Mouse (Mus musculus) intestine, embryonic 14.5 days (tissue): ENCODE data around the gene Reck. TPM values are rescaled to one million over a fixed set of nuclear protein-coding genes. Genes with fewer than 3 reads are reported as not detected.

Source experiments
- ATAC-seq: fragments of 200-750 bp; cut with Nextera tagmentation; replicated peaks from 2 replicates; pipeline ENCODE4 v1.8.0; 2017; ENCODE audit warnings: low read depth, moderate number of reproducible peaks, moderate TSS enrichment, moderate library complexity; ENCODE audit not compliant: low FRiP score, low TSS enrichment
- DNase-seq: peaks from one replicate; pipeline ENCODE4 v3.0.0-alpha.2; 2018; ENCODE audit warnings: low spot score
- H3K27ac ChIP-seq: fragments of 300-500 bp; sonication (generic); 2 replicates; pipeline ENCODE4 v1.5.1; 2014; ENCODE audit warnings: low read depth, mild to moderate bottlenecking, control low read depth
- H3K27me3 ChIP-seq: fragments of 300-500 bp; sonication (generic); replicated peaks from 2 replicates; pipeline ENCODE4 v1.6.1; 2014; ENCODE audit warnings: low read length, control low read depth; ENCODE audit not compliant: control insufficient read depth, insufficient read depth
- H3K36me3 ChIP-seq: fragments of 300-500 bp; sonication (generic); 2 replicates; pipeline ENCODE4 v1.6.1; 2014; ENCODE audit warnings: low read length, control low read depth; ENCODE audit not compliant: control insufficient read depth, insufficient read depth
- H3K4me1 ChIP-seq: fragments of 300-500 bp; sonication (generic); replicated peaks from 2 replicates; pipeline ENCODE4 v1.6.1; 2014; ENCODE audit warnings: low read length, control low read depth, mixed read lengths; ENCODE audit not compliant: control insufficient read depth, insufficient read depth
- H3K4me2 ChIP-seq: fragments of 300-500 bp; sonication (generic); 2 replicates; pipeline ENCODE4 v1.6.1; 2014; ENCODE audit warnings: low read length
- H3K4me3 ChIP-seq: fragments of 300-500 bp; sonication (generic); 2 replicates; pipeline ENCODE4 v1.5.1; 2014; ENCODE audit warnings: low read depth, low read length, control low read depth, mixed read lengths
- H3K9ac ChIP-seq: fragments of 300-500 bp; sonication (generic); 2 replicates; pipeline ENCODE4 v1.6.1; 2014; ENCODE audit warnings: mild to moderate bottlenecking, low read length
- H3K9me3 ChIP-seq: fragments of 300-500 bp; sonication (generic); 2 replicates; pipeline ENCODE4 v1.6.1; 2016; ENCODE audit warnings: low read length, control low read depth; ENCODE audit not compliant: control insufficient read depth
- WGBS: fragments of 180-500 bp; shearing (Covaris S2); extraction: QIAGEN DNeasy Blood & Tissue Kit; methylation state at CpG from one replicate; pipeline ENCODE4 v1.1.7; 2014; 5-methylcytosine and 5-hydroxymethylcytosine counted together
- polyA plus RNA-seq: library from polyadenylated mRNA; unstranded; fragments of >200 nt; fragmentation: Nextera tagmentation; extraction: Ambion mirVana; gene quantifications from 2 replicates; pipeline ENCODE4 v1.2.1, GENCODE M21; 2014

The Reck gene
- polyA plus RNA-seq, 1 experiment from 2014 or later = 27.6 TPM

- peaks cover 16% of the 10 kb centered on the region for H3K4me1 ChIP-seq
- peak within 1 kb of the TSS; percentile 84 for H3K4me2 ChIP-seq
- peak within 1 kb of the TSS; percentile 94 for H3K27ac ChIP-seq
- H3K9me3 ChIP-seq = no peaks in the 10 kb centered on the region
- DNase-seq (peak; percentile 96), ATAC-seq (peak; percentile 90)
- peak within 1 kb of the TSS; percentile 65 for H3K9ac ChIP-seq
- WGBS = under 1% methylated on average over 45 of the region's 45 CpGs
- no peaks in the 10 kb centered on the region; the same call in 1 of the 2 replicates for H3K27me3 ChIP-seq
- peak within 1 kb of the TSS; percentile 75 for H3K4me3 ChIP-seq
- H3K36me3 ChIP-seq = no peaks in the 10 kb centered on the region
Observed at GRCm38 (mm10) chr4:43957292-43957845, 82.0 kb downstream of the Reck start, which contains the start of gene Glipr2. TSS of gene Glipr2 (plus strand) at chr4:43957401.

- DNase-seq (peak; percentile 90), ATAC-seq (peak; percentile 79)
- Histone ChIP-seq H3K4me1 (peaks cover 16% of the 10 kb centered on the region), H3K9ac (peak overlapping the region; percentile 65), H3K36me3 (no peaks in the 10 kb centered on the region), H3K27me3 (no peaks in the 10 kb centered on the region; the same call in 1 of the 2 replicates), H3K4me3 (peak overlapping the region; percentile 75), H3K9me3 (no peaks in the 10 kb centered on the region), H3K27ac (peak overlapping the region; percentile 94), H3K4me2 (peak overlapping the region; percentile 84)
- under 1% methylated on average over 26 of the region's 26 CpGs for WGBS
Observed at GRCm38 (mm10) chr4:43957846-43958461, 82.6 kb downstream of the Reck start.

- no peak for DNase-seq
- Histone ChIP-seq H3K27me3 (no peaks in the 10 kb centered on the region; the same call in 1 of the 2 replicates), H3K27ac (0 out of 2 replicates have a peak overlapping the region, but pooled peaks have one; percentile 24), H3K36me3 (no peaks in the 10 kb centered on the region), H3K4me3 (no peak overlapping the region), H3K9me3 (no peaks in the 10 kb centered on the region), H3K4me2 (peak overlapping the region; percentile 84), H3K4me1 (peaks cover 19% of the 10 kb centered on the region), H3K9ac (peak overlapping the region; percentile 17; the same call in 1 of the 2 replicates)
- ATAC-seq = no peak
- WGBS = 61% methylated on average over 9 of the region's 9 CpGs
Observed at GRCm38 (mm10) chr4:43959523-43960179, 84.3 kb downstream of the Reck start.

GRCm38 (mm10) chr4:43960207-43960606 lies 84.9 kb downstream of the Reck start:
- DNase-seq = no peak
- Histone ChIP-seq H3K27ac (0 out of 2 replicates have a peak overlapping the region, but pooled peaks have one; percentile 24), H3K9ac (no peak overlapping the region)

GRCm38 (mm10) chr4:43964326-43964833 lies 89.0 kb downstream of the Reck start:
- Histone ChIP-seq H3K9ac (no peak overlapping the region), H3K27me3 (no peaks in the 10 kb centered on the region), H3K9me3 (no peaks in the 10 kb centered on the region), H3K27ac (no peak overlapping the region), H3K4me2 (no peak overlapping the region), H3K4me3 (no peak overlapping the region), H3K4me1 (peaks cover 25% of the 10 kb centered on the region), H3K36me3 (no peaks in the 10 kb centered on the region)
- WGBS = 49% methylated on average over 2 of the region's 2 CpGs
- DNase-seq (no peak), ATAC-seq (no peak)

More at GRCm38 (mm10) chr4:43960207-43960606, 84.9 kb downstream of the Reck start:
- Histone ChIP-seq H3K9me3 (no peaks in the 10 kb centered on the region), H3K4me3 (no peak overlapping the region), H3K27me3 (no peaks in the 10 kb centered on the region; the same call in 1 of the 2 replicates), H3K36me3 (no peaks in the 10 kb centered on the region), H3K4me2 (peak overlapping the region; percentile 84), H3K4me1 (peaks cover 24% of the 10 kb centered on the region)
- ATAC-seq = no peak
- WGBS = 80% methylated on average over 6 of the region's 6 CpGs

- WGBS = 38% methylated on average over 4 of the region's 4 CpGs
- DNase-seq = no peak
Observed at GRCm38 (mm10) chr4:43964951-43965684, 89.8 kb downstream of the Reck start.

GRCm38 (mm10) chr4:43965856-43966535 lies 90.7 kb downstream of the Reck start:
- ATAC-seq = no peak
- Histone ChIP-seq H3K27ac (no peak overlapping the region), H3K9ac (no peak overlapping the region), H3K4me1 (peaks cover 26% of the 10 kb centered on the region), H3K36me3 (no peaks in the 10 kb centered on the region; the same call in 1 of the 2 replicates), H3K4me2 (no peak overlapping the region), H3K9me3 (no peaks in the 10 kb centered on the region), H3K27me3 (no peaks in the 10 kb centered on the region), H3K4me3 (no peak overlapping the region)
- no peak for DNase-seq
- WGBS = 79% methylated on average over 7 of the region's 7 CpGs

More at GRCm38 (mm10) chr4:43964951-43965684, 89.8 kb downstream of the Reck start:
- Histone ChIP-seq H3K4me2 (no peak overlapping the region), H3K36me3 (no peaks in the 10 kb centered on the region), H3K4me1 (peaks cover 26% of the 10 kb centered on the region), H3K27me3 (no peaks in the 10 kb centered on the region), H3K4me3 (no peak overlapping the region), H3K9ac (no peak overlapping the region), H3K27ac (no peak overlapping the region), H3K9me3 (no peaks in the 10 kb centered on the region)
- no peak for ATAC-seq
